In the genomic region with DNA sequence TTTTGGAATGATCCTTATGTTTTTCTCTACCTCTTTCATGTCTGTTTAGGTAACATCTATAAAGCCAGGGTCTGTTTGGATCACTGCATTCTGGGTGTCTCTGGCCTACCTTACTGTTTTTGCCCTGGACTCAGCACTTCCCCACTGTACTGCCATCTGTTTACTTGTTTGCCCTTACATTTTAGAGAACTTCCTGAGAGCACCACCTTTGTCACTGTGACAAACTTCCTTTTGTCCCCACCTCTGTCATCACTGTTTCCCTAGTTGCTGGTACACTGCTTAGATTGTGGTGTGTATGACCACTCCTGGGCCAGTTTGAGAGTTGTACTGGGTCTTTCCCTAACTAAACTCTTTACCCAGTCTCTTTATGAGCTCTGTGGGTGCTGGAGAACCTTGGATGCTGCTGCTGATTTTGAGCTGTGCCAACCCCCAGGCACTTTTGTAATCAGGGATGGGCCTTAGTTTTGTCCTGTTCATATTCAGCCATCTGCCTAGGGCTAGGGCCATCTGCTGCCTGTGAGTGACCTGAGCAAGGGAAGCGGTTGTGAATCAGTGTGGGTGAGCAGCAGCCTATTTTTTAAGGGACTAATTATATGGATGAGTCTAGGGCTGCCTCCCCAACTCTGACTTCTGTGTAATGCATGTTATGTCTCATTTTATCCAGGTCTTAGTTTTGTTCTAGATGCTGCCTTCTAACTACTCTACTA, we compare ENCODE assay signal across 8 mouse cellular contexts. TPM values are rescaled to one million over a fixed set of nuclear protein-coding genes. Genes with fewer than 3 reads are reported as not detected.
DNase-seq lines count a peak whose midpoint lies in the region; ATAC-seq and TF ChIP-seq lines count a peak whose summit lies in the region.
"Had no signal": no experiment of that assay in that cellular context is flagged by ENCODE, and none has a peak within 500 bp of the region (broad histone marks: within the 10 kb centered on the region; RNA-seq: fewer than 3 reads in every experiment).

No protein-coding gene starts in this region.

- TF ChIP-seq CTCF in lung, adult 2 months (IDR thresholded peaks at IDR 0.05; ENCODE audit: insufficient read depth, low read length), result no peak
- no peak for TF ChIP-seq CTCF in hindbrain, postnatal 0 days (IDR thresholded peaks at IDR 0.05; ENCODE audit: low read depth)

- peak overlapping the region; percentile 3; the same call in 1 of the 2 replicates for H3K27ac ChIP-seq in lung, embryonic 16.5 days (ENCODE audit: low read length)
- H3K27ac ChIP-seq in hindbrain, postnatal 0 days, result peak overlapping the region; percentile 56; the same call in 1 of the 2 replicates
- H3K27ac ChIP-seq: macrophage had no signal

- no peaks in the 10 kb centered on the region for H3K36me3 ChIP-seq in lung, embryonic 16.5 days (ENCODE audit: control insufficient read depth, insufficient read depth, low read length)
- no peaks in the 10 kb centered on the region for H3K36me3 ChIP-seq in hindbrain, postnatal 0 days (ENCODE audit: insufficient read depth, low read length)

- DNase-seq in lung, adult 2 months, result no peak
- peak; percentile 89 for DNase-seq in cerebellum, adult 8-10 months
- DNase-seq in hindbrain, postnatal 0 days (ENCODE audit: low spot score), result peak; percentile 66
- peak; percentile 31 for DNase-seq in neural tube, embryonic 10.5 days (ENCODE audit: extremely low spot score, low spot score)
- no peak for DNase-seq in thymus, adult 18-20 months
- DNase-seq in thymus, postnatal 36 days, result no peak

- no peak overlapping the region for H3K4me2 ChIP-seq in lung, embryonic 16.5 days (ENCODE audit: low read depth, low read length)
- H3K4me2 ChIP-seq in hindbrain, postnatal 0 days (ENCODE audit: low read depth, low read length), result no peak overlapping the region

- peaks cover 62% of the 10 kb centered on the region for H3K4me1 ChIP-seq in lung, embryonic 16.5 days (replicated peaks; ENCODE audit: control insufficient read depth, insufficient read depth, low read length)
- H3K4me1 ChIP-seq in lung, adult 2 months (ENCODE audit: control insufficient read depth, insufficient read depth, low read length), result peaks cover 60% of the 10 kb centered on the region
- peaks cover 16% of the 10 kb centered on the region for H3K4me1 ChIP-seq in hindbrain, postnatal 0 days (ENCODE audit: insufficient read depth, low read length)

- 60% methylated on average over 1 of the region's 1 CpGs for WGBS in lung, embryonic 16.5 days
- 59% methylated on average over 1 of the region's 1 CpGs for WGBS in lung, adult 2 months
- WGBS in hindbrain, postnatal 0 days, result 30% methylated on average over 1 of the region's 1 CpGs

- H3K27me3 ChIP-seq in lung, embryonic 16.5 days (ENCODE audit: control insufficient read depth, insufficient read depth, low read depth, low read length), result no peaks in the 10 kb centered on the region
- H3K27me3 ChIP-seq in hindbrain, postnatal 0 days (ENCODE audit: insufficient read depth, low read length), result no peaks in the 10 kb centered on the region

- no peaks in the 10 kb centered on the region for H3K9me3 ChIP-seq in lung, embryonic 16.5 days (ENCODE audit: control insufficient read depth, low read length)
- no peaks in the 10 kb centered on the region for H3K9me3 ChIP-seq in hindbrain, postnatal 0 days (ENCODE audit: low read length)

- ATAC-seq in lung, embryonic 16.5 days (ENCODE audit: low read depth), result no peak
- peak; percentile 64 for ATAC-seq in hindbrain, postnatal 0 days

- no peak for TF ChIP-seq POLR2A in lung, adult 2 months (IDR thresholded peaks at IDR 0.05; ENCODE audit: borderline replicate concordance, extremely low read depth, low read depth, low read length)

- no peak overlapping the region for H3K9ac ChIP-seq in lung, embryonic 16.5 days (ENCODE audit: low read length)
- no peak overlapping the region for H3K9ac ChIP-seq in hindbrain, postnatal 0 days (replicated peaks; ENCODE audit: low read length)

- no peak overlapping the region for H3K4me3 ChIP-seq in lung, embryonic 16.5 days (ENCODE audit: low read length)
- H3K4me3 ChIP-seq in lung, adult 2 months (replicated peaks; ENCODE audit: extremely low read depth, low read depth, low read length), result no peak overlapping the region
- no peak overlapping the region for H3K4me3 ChIP-seq in hindbrain, postnatal 0 days (ENCODE audit: low read length)

RNA-seq across cellular contexts. Expression of gene Susd6, which starts 26.2 kb away (rescaled TPM):
- 21.9 and 22.8 TPM in 2 replicates for polyA plus RNA-seq in lung, embryonic 16.5 days (2015; fragmentation: Nextera tagmentation; extraction: Ambion mirVana)
- 83.3 and 102 TPM in 2 replicates for polyA plus RNA-seq in lung, adult 2 months (2012; rRNA removed)
- total RNA-seq in hindbrain, postnatal 0 days (2014; rRNA removed), result 21.3 and 26.3 TPM in 2 replicates
- 9.2 and 9.9 TPM in 2 replicates for polyA plus RNA-seq in hindbrain, postnatal 0 days (2015; fragmentation: Nextera tagmentation; extraction: Ambion mirVana)

RNA-seq across cellular contexts. Expression of gene Ccdc177, which starts 56.0 kb away (rescaled TPM):
- 0.06 TPM in 1 of 2 replicates, not detected in the other for polyA plus RNA-seq in lung, embryonic 16.5 days (2015; fragmentation: Nextera tagmentation; extraction: Ambion mirVana)
- not detected in 2 replicates for polyA plus RNA-seq in lung, adult 2 months (2012; rRNA removed)
- total RNA-seq in hindbrain, postnatal 0 days (2014; rRNA removed), result 18.6 and 23.7 TPM in 2 replicates
- 1.8 and 2.0 TPM in 2 replicates for polyA plus RNA-seq in hindbrain, postnatal 0 days (2015; fragmentation: Nextera tagmentation; extraction: Ambion mirVana)
- polyA plus RNA-seq: macrophage had no signal

Comparison
In these comparisons a context has a peak if more than half of its experiments do, and no peak if none do; other contexts are left out.
1. DNase-seq: peak in cerebellum, adult 8-10 months (single experiment), hindbrain, postnatal 0 days (single experiment) and neural tube, embryonic 10.5 days (single experiment); none in lung, adult 2 months (single experiment), thymus, adult 18-20 months (0 of 2) and thymus, postnatal 36 days (0 of 2).